Mouse (Mus musculus) G1E (cell line): ENCODE measurements around the gene Plin2.

ENCODE experiments used
- CTCF ChIP-seq: IDR thresholded peaks from 2 replicates; pipeline ENCODE4 v1.5.1; 2012; ENCODE audit warnings: low read depth, low read length, inconsistent platforms, mixed read lengths
- GATA1 ChIP-seq: IDR thresholded peaks from 2 replicates; pipeline ENCODE4 v1.6.1; 2012; ENCODE audit warnings: borderline replicate concordance, low read length, inconsistent platforms, mixed read lengths
- GATA2 ChIP-seq: IDR thresholded peaks from 2 replicates; pipeline ENCODE4 v1.6.1; 2012; ENCODE audit warnings: low read depth, low read length, inconsistent platforms, borderline replicate concordance
- POLR2AphosphoS5 ChIP-seq: IDR thresholded peaks from 2 replicates; pipeline ENCODE4 v1.6.1; 2012; ENCODE audit warnings: low read depth, low read length, inconsistent platforms; ENCODE audit not compliant: insufficient replicate concordance
- TAL1 ChIP-seq: conservative IDR thresholded peaks from 2 replicates; pipeline ENCODE4 v1.6.1; 2012; ENCODE audit warnings: low read depth, low read length, inconsistent platforms, mixed read lengths

DNA sequence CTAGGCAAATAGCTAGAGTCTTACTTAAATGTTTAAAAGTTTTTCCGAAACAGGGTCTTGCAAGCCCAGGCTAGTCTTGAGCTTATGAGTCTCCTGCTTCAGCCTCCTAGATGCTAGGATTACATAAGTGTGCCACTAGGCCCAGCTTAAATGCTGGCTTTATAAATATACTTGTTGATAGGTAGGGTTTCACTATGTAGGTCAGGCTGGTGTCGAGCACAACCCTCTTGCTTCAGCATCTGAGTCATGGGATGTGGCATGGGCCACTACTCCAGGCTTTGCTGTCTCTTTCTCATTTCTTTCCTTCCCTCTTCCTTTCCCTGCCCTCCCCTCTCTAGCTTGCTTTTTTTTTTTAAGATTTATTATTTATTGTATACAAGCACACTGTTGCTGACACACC, 9.8 kb upstream of the Plin2 start:
- TF ChIP-seq CTCF: no peak
- no peak for TF ChIP-seq TAL1
- no peak for TF ChIP-seq GATA1
- TF ChIP-seq GATA2: no peak
- no peak for TF ChIP-seq POLR2AphosphoS5
